Mouse (Mus musculus): ENCODE measurements around the gene Efcab6. TPM values are rescaled to one million over a fixed set of nuclear protein-coding genes. Genes with fewer than 3 reads are reported as not detected.

The Efcab6 gene
- polyA plus RNA-seq, 1 experiment = 0.34 TPM

- WGBS = 81% methylated on average over 6 of the region's 6 CpGs
- Histone ChIP-seq H3K36me3 (ENCODE audit: control insufficient read depth, insufficient read depth, low read length) (no peaks in the 10 kb centered on the region), H3K4me1 (ENCODE audit: control insufficient read depth, insufficient read depth, low read length) (no peaks in the 10 kb centered on the region), H3K27ac (ENCODE audit: insufficient read depth, low read depth, low read length) (no peak overlapping the region), H3K4me3 (ENCODE audit: insufficient read depth, low read depth, low read length) (no peak overlapping the region), H3K27me3 (replicated peaks; ENCODE audit: control insufficient read depth, insufficient read depth, low read length) (no peaks in the 10 kb centered on the region)
- TF ChIP-seq POLR2A (IDR thresholded peaks at IDR 0.05; ENCODE audit: low read depth, low read length) (no peak), CTCF (conservative IDR thresholded peaks at IDR 0.05; ENCODE audit: insufficient read depth, insufficient read length, low read depth, low read length) (no peak)
- DNase-seq = no peak
Measured at GRCm38 (mm10) chr15:84058841-84059240, 6.3 kb downstream of the Efcab6 start.

GRCm38 (mm10) chr15:84056083-84056482 lies 9.1 kb downstream of the Efcab6 start:
- WGBS = 70% methylated on average over 5 of the region's 5 CpGs
- Histone ChIP-seq H3K27me3 (replicated peaks; ENCODE audit: control insufficient read depth, insufficient read depth, low read length) (no peaks in the 10 kb centered on the region), H3K27ac (ENCODE audit: insufficient read depth, low read depth, low read length) (no peak overlapping the region), H3K36me3 (ENCODE audit: control insufficient read depth, insufficient read depth, low read length) (no peaks in the 10 kb centered on the region), H3K4me1 (ENCODE audit: control insufficient read depth, insufficient read depth, low read length) (no peaks in the 10 kb centered on the region), H3K4me3 (ENCODE audit: insufficient read depth, low read depth, low read length) (no peak overlapping the region)
- TF ChIP-seq CTCF (conservative IDR thresholded peaks at IDR 0.05; ENCODE audit: insufficient read depth, insufficient read length, low read depth, low read length) = 0 out of 2 replicates have a peak, but pooled peaks have one; percentile 8
- TF ChIP-seq POLR2A (IDR thresholded peaks at IDR 0.05; ENCODE audit: low read depth, low read length) = no peak
- DNase-seq = no peak

- Histone ChIP-seq H3K4me1 (ENCODE audit: control insufficient read depth, insufficient read depth, low read length) (no peaks in the 10 kb centered on the region), H3K4me3 (ENCODE audit: insufficient read depth, low read depth, low read length) (no peak overlapping the region), H3K36me3 (ENCODE audit: control insufficient read depth, insufficient read depth, low read length) (no peaks in the 10 kb centered on the region), H3K27me3 (replicated peaks; ENCODE audit: control insufficient read depth, insufficient read depth, low read length) (no peaks in the 10 kb centered on the region), H3K27ac (ENCODE audit: insufficient read depth, low read depth, low read length) (no peak overlapping the region)
- TF ChIP-seq CTCF (conservative IDR thresholded peaks at IDR 0.05; ENCODE audit: insufficient read depth, insufficient read length, low read depth, low read length) (peak; percentile 92), POLR2A (IDR thresholded peaks at IDR 0.05; ENCODE audit: low read depth, low read length) (no peak)
- 39% methylated on average over 9 of the region's 9 CpGs for WGBS
- peak; percentile 64 for DNase-seq
Measured at GRCm38 (mm10) chr15:84053859-84054258, 11.3 kb downstream of the Efcab6 start.

- WGBS = 90% methylated on average over 4 of the region's 4 CpGs
- no peak for DNase-seq
- no peak overlapping the region for H3K27ac ChIP-seq (ENCODE audit: insufficient read depth, low read depth, low read length)
- H3K4me1 ChIP-seq (ENCODE audit: control insufficient read depth, insufficient read depth, low read length) = no peaks in the 10 kb centered on the region
- no peak overlapping the region for H3K4me3 ChIP-seq (ENCODE audit: insufficient read depth, low read depth, low read length)
- TF ChIP-seq CTCF (conservative IDR thresholded peaks at IDR 0.05; ENCODE audit: insufficient read depth, insufficient read length, low read depth, low read length) (no peak), POLR2A (IDR thresholded peaks at IDR 0.05; ENCODE audit: low read depth, low read length) (no peak)
- no peaks in the 10 kb centered on the region for H3K36me3 ChIP-seq (ENCODE audit: control insufficient read depth, insufficient read depth, low read length)
- no peaks in the 10 kb centered on the region for H3K27me3 ChIP-seq (replicated peaks; ENCODE audit: control insufficient read depth, insufficient read depth, low read length)
Measured at GRCm38 (mm10) chr15:84053240-84053639, 11.9 kb downstream of the Efcab6 start.

- no peak overlapping the region for H3K27ac ChIP-seq (ENCODE audit: insufficient read depth, low read depth, low read length)
- no peak for TF ChIP-seq POLR2A (IDR thresholded peaks at IDR 0.05; ENCODE audit: low read depth, low read length)
- no peak for TF ChIP-seq CTCF (conservative IDR thresholded peaks at IDR 0.05; ENCODE audit: insufficient read depth, insufficient read length, low read depth, low read length)
- no peak for DNase-seq
- no peaks in the 10 kb centered on the region for H3K27me3 ChIP-seq (replicated peaks; ENCODE audit: control insufficient read depth, insufficient read depth, low read length)
- H3K36me3 ChIP-seq (ENCODE audit: control insufficient read depth, insufficient read depth, low read length) = no peaks in the 10 kb centered on the region
- no peaks in the 10 kb centered on the region for H3K4me1 ChIP-seq (ENCODE audit: control insufficient read depth, insufficient read depth, low read length)
- WGBS = 83% methylated on average over 9 of the region's 9 CpGs
- H3K4me3 ChIP-seq (ENCODE audit: insufficient read depth, low read depth, low read length) = no peak overlapping the region
Measured at GRCm38 (mm10) chr15:84052390-84052789, 12.8 kb downstream of the Efcab6 start.

GRCm38 (mm10) chr15:84049570-84049969 lies 15.6 kb downstream of the Efcab6 start:
- Histone ChIP-seq H3K36me3 (ENCODE audit: control insufficient read depth, insufficient read depth, low read length) (no peaks in the 10 kb centered on the region), H3K4me1 (ENCODE audit: control insufficient read depth, insufficient read depth, low read length) (no peaks in the 10 kb centered on the region), H3K27ac (ENCODE audit: insufficient read depth, low read depth, low read length) (no peak overlapping the region), H3K27me3 (replicated peaks; ENCODE audit: control insufficient read depth, insufficient read depth, low read length) (no peaks in the 10 kb centered on the region), H3K4me3 (ENCODE audit: insufficient read depth, low read depth, low read length) (no peak overlapping the region)
- TF ChIP-seq CTCF (conservative IDR thresholded peaks at IDR 0.05; ENCODE audit: insufficient read depth, insufficient read length, low read depth, low read length) (no peak), POLR2A (IDR thresholded peaks at IDR 0.05; ENCODE audit: low read depth, low read length) (no peak)
- peak; percentile 54 for DNase-seq
- 45% methylated on average over 7 of the region's 7 CpGs for WGBS

GRCm38 (mm10) chr15:84045562-84045961 lies 19.6 kb downstream of the Efcab6 start:
- 86% methylated on average over 6 of the region's 6 CpGs for WGBS
- no peaks in the 10 kb centered on the region for H3K36me3 ChIP-seq (ENCODE audit: control insufficient read depth, insufficient read depth, low read length)
- no peaks in the 10 kb centered on the region for H3K4me1 ChIP-seq (ENCODE audit: control insufficient read depth, insufficient read depth, low read length)
- H3K27ac ChIP-seq (ENCODE audit: insufficient read depth, low read depth, low read length) = no peak overlapping the region
- H3K4me3 ChIP-seq (ENCODE audit: insufficient read depth, low read depth, low read length) = no peak overlapping the region
- TF ChIP-seq CTCF (conservative IDR thresholded peaks at IDR 0.05; ENCODE audit: insufficient read depth, insufficient read length, low read depth, low read length) (no peak), POLR2A (IDR thresholded peaks at IDR 0.05; ENCODE audit: low read depth, low read length) (no peak)
- no peaks in the 10 kb centered on the region for H3K27me3 ChIP-seq (replicated peaks; ENCODE audit: control insufficient read depth, insufficient read depth, low read length)
- no peak for DNase-seq

Measured in kidney, adult 2 months (tissue).